Mouse (Mus musculus): Measurements from ENCODE around the gene Krt80. TPM values are rescaled to one million over a fixed set of nuclear protein-coding genes. Genes with fewer than 3 reads are reported as not detected.

Krt80 gene
- polyA plus RNA-seq, 1 experiment from 2014 or later: not detected

GRCm38 (mm10) chr15:101378646-101379045 lies 8.7 kb upstream of the Krt80 start:
- no peaks in the 10 kb centered on the region for H3K4me1 ChIP-seq (ENCODE audit: control insufficient read depth, insufficient read depth, low read length)
- H3K9me3 ChIP-seq (ENCODE audit: control insufficient read depth, low read length): no peaks in the 10 kb centered on the region
- no peak overlapping the region for H3K4me2 ChIP-seq
- WGBS: 91% methylated on average over 5 of the region's 5 CpGs
- H3K27me3 ChIP-seq (ENCODE audit: control insufficient read depth, insufficient read depth, low read length): no peaks in the 10 kb centered on the region
- H3K4me3 ChIP-seq (ENCODE audit: low read depth, low read length): no peak overlapping the region
- no peaks in the 10 kb centered on the region for H3K36me3 ChIP-seq (ENCODE audit: control insufficient read depth, insufficient read depth, low read length)
- DNase-seq (ENCODE audit: low spot score, missing footprints) (no peak), ATAC-seq (ENCODE audit: low FRiP score) (no peak)
- H3K27ac ChIP-seq (ENCODE audit: low read depth, low read length): no peak overlapping the region
- H3K9ac ChIP-seq (ENCODE audit: low read length): no peak overlapping the region

DNA sequence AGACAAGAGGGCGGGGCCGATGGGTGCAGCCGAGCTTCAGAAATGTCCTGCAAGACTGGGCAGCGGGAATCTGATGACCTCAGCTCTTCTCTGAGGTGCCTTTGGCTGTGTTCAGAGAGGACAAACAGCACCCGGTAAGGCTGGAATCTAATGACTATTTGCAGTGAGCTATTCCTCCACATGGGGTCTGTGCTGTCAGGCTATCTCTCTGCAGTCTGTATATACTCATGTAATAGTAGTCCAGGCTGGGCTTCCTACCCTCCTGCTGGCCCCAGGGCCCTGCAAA lies 6.8 kb upstream of the Krt80 start:
- no peaks in the 10 kb centered on the region for H3K9me3 ChIP-seq (ENCODE audit: control insufficient read depth, low read length)
- no peaks in the 10 kb centered on the region for H3K27me3 ChIP-seq (ENCODE audit: control insufficient read depth, insufficient read depth, low read length)
- no peak for DNase-seq (ENCODE audit: low spot score, missing footprints)
- no peaks in the 10 kb centered on the region for H3K4me1 ChIP-seq (ENCODE audit: control insufficient read depth, insufficient read depth, low read length)
- no peak overlapping the region for H3K27ac ChIP-seq (ENCODE audit: low read depth, low read length)
- no peaks in the 10 kb centered on the region for H3K36me3 ChIP-seq (ENCODE audit: control insufficient read depth, insufficient read depth, low read length)
- WGBS: 72% methylated on average over 5 of the region's 5 CpGs
- ATAC-seq (ENCODE audit: low FRiP score): no peak
- no peak overlapping the region for H3K4me2 ChIP-seq
- no peak overlapping the region for H3K4me3 ChIP-seq (ENCODE audit: low read depth, low read length)
- no peak overlapping the region for H3K9ac ChIP-seq (ENCODE audit: low read length)

DNA sequence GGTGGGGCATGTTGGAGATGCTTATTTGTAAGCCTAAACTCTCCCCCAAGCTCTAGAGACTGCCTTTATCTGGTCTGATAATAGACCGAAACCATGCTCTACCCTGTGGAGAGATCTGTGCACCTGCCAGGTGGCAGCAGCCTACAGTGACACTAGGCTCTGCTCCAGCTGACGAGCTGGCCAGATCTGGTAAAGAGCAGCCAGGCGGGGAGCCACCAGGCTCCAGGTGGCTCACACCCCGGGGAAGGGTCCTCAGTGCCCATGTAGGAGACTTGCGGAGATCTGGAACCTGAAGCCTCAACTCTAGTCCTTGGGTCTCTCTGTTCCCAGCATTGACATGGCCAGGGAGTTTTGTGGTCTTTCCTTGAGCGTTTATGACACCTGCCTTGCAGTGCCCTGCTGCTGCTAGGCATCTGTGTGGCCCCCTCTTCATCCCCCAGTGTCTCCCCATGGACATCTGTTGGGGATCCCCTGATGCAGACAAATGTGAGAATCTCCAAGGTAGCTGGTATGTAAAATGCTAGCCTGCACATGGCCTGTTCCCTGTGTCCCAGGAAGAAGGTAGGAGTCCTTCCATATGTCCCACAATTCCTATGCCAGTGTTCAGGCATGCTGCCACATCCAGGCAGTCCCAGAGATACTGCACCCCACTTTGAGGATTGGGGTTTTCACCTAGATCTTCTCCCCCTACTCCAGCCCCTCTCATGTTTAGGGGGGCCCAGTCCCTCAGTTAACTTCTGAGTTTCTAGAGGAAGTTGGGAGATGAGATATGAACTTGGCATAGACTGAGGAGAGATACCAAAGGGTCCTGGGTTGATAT lies 6.2 kb upstream of the Krt80 start:
- no peak for ATAC-seq (ENCODE audit: low FRiP score)
- DNase-seq (ENCODE audit: low spot score, missing footprints): no peak
- 70% methylated on average over 6 of the region's 6 CpGs for WGBS

GRCm38 (mm10) chr15:101374879-101375278 lies 4.9 kb upstream of the Krt80 start:
- Histone ChIP-seq H3K9ac (ENCODE audit: low read length) (no peak overlapping the region), H3K9me3 (ENCODE audit: control insufficient read depth, low read length) (no peaks in the 10 kb centered on the region), H3K36me3 (ENCODE audit: control insufficient read depth, insufficient read depth, low read length) (no peaks in the 10 kb centered on the region), H3K27ac (ENCODE audit: low read depth, low read length) (no peak overlapping the region), H3K4me3 (ENCODE audit: low read depth, low read length) (no peak overlapping the region), H3K27me3 (ENCODE audit: control insufficient read depth, insufficient read depth, low read length) (no peaks in the 10 kb centered on the region), H3K4me2 (no peak overlapping the region), H3K4me1 (ENCODE audit: control insufficient read depth, insufficient read depth, low read length) (no peaks in the 10 kb centered on the region)
- ATAC-seq (ENCODE audit: low FRiP score) (no peak), DNase-seq (ENCODE audit: low spot score, missing footprints) (no peak)
- 85% methylated on average over 4 of the region's 4 CpGs for WGBS

More for the DNA sequence above, 6.2 kb upstream of the Krt80 start:
- H3K27me3 ChIP-seq (ENCODE audit: control insufficient read depth, insufficient read depth, low read length): no peaks in the 10 kb centered on the region
- no peak overlapping the region for H3K27ac ChIP-seq (ENCODE audit: low read depth, low read length)
- no peak overlapping the region for H3K4me2 ChIP-seq
- no peaks in the 10 kb centered on the region for H3K36me3 ChIP-seq (ENCODE audit: control insufficient read depth, insufficient read depth, low read length)
- no peaks in the 10 kb centered on the region for H3K9me3 ChIP-seq (ENCODE audit: control insufficient read depth, low read length)
- no peak overlapping the region for H3K4me3 ChIP-seq (ENCODE audit: low read depth, low read length)
- no peak overlapping the region for H3K9ac ChIP-seq (ENCODE audit: low read length)
- H3K4me1 ChIP-seq (ENCODE audit: control insufficient read depth, insufficient read depth, low read length): no peaks in the 10 kb centered on the region

DNA sequence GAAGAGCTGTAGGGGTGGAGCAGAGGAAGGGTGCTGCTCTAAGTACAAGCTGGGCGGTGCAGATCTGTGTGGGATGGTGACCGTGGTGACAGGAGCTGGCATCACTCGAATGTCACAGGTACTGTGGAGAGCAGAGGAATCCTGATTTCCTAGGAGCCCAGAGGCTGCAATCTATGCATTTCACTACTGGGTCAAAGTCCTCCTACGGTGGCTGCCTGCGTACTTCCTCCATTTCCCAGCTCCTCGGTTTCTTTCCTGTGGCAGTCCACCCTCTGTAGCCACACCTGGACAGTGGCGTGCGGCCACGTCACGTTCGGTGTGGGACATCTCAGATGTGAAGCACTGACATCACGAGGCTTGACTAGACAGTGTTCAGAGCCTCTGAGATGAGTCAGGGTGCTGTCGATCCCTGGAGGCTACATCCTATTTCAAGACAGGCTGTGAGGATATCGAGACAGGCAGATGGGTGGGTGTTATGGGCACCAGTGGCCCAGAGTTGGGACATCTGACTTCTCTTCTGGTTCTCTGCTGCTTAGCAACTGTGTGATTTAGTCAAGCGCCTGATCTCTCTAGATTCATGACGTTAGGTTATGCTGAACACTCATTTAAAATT lies 3.4 kb upstream of the Krt80 start:
- 88% methylated on average over 16 of the region's 16 CpGs for WGBS

GRCm38 (mm10) chr15:101372131-101372977 lies 2.4 kb upstream of the Krt80 start:
- no peak for ATAC-seq (ENCODE audit: low FRiP score)
- Histone ChIP-seq H3K27me3 (ENCODE audit: control insufficient read depth, insufficient read depth, low read length) (no peaks in the 10 kb centered on the region), H3K4me1 (ENCODE audit: control insufficient read depth, insufficient read depth, low read length) (no peaks in the 10 kb centered on the region), H3K36me3 (ENCODE audit: control insufficient read depth, insufficient read depth, low read length) (no peaks in the 10 kb centered on the region), H3K4me2 (no peak overlapping the region), H3K27ac (ENCODE audit: low read depth, low read length) (no peak overlapping the region), H3K9me3 (ENCODE audit: control insufficient read depth, low read length) (no peaks in the 10 kb centered on the region), H3K9ac (ENCODE audit: low read length) (no peak overlapping the region), H3K4me3 (ENCODE audit: low read depth, low read length) (no peak overlapping the region)
- DNase-seq (ENCODE audit: low spot score, missing footprints): no peak
- 78% methylated on average over 7 of the region's 7 CpGs for WGBS

More for the DNA sequence above, 3.4 kb upstream of the Krt80 start:
- Histone ChIP-seq H3K4me1 (ENCODE audit: control insufficient read depth, insufficient read depth, low read length) (no peaks in the 10 kb centered on the region), H3K27ac (ENCODE audit: low read depth, low read length) (no peak overlapping the region), H3K9me3 (ENCODE audit: control insufficient read depth, low read length) (no peaks in the 10 kb centered on the region), H3K27me3 (ENCODE audit: control insufficient read depth, insufficient read depth, low read length) (no peaks in the 10 kb centered on the region), H3K4me2 (no peak overlapping the region), H3K36me3 (ENCODE audit: control insufficient read depth, insufficient read depth, low read length) (no peaks in the 10 kb centered on the region), H3K4me3 (ENCODE audit: low read depth, low read length) (no peak overlapping the region), H3K9ac (ENCODE audit: low read length) (no peak overlapping the region)
- no peak for DNase-seq (ENCODE audit: low spot score, missing footprints)
- ATAC-seq (ENCODE audit: low FRiP score): no peak

DNA sequence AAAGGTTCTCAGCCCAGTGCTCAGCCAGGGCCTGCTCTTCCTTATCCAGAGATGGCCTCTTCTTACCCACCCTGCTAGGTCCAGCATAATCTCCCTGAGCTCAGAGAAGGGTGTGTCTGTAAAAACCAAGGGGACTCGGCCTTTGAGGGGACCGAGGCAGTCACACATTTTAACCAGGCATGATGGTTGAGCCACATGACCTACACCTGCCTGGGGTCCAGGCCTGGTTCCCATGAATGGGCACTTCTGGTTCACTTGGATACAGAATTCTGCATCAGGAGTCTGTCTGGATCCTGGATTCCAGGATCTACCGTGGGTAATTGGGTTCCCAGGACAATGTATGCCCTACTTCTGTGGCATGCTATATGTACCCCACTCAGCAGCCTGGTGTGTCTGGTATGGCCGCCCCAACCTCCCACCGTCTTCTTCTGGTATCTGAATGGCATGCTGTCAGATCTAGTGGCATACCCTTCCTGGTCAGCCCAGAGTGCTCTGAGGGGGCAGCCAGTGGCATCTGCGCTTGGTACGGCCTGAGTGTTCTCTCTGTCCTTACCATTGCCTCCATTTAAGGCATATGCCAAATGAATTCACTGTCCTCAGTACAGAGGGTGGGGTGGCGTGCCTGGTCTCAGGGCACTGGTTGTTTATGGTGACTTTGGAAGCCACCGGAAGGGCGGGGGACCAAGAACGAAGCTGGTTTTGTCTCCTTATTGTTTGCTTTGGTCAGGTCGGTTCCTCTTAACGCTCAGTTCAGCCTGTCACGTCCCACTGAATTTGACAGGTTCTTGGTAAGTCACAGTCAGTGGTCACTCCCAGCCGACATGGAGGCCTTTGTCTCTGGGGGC lies 1.4 kb upstream of the Krt80 start:
- H3K9me3 ChIP-seq (ENCODE audit: control insufficient read depth, low read length): no peaks in the 10 kb centered on the region
- whole genome bisulfite sequencing: 78% methylated on average over 15 of the region's 15 CpGs

GRCm38 (mm10) chr15:101369382-101370100 lies 421 bp downstream of the Krt80 start:
- Histone ChIP-seq H3K4me1 (ENCODE audit: control insufficient read depth, insufficient read depth, low read length) (no peaks in the 10 kb centered on the region), H3K4me3 (ENCODE audit: low read depth, low read length) (no peak overlapping the region), H3K36me3 (ENCODE audit: control insufficient read depth, insufficient read depth, low read length) (no peaks in the 10 kb centered on the region), H3K27ac (ENCODE audit: low read depth, low read length) (no peak overlapping the region), H3K9ac (ENCODE audit: low read length) (no peak overlapping the region), H3K4me2 (no peak overlapping the region), H3K27me3 (ENCODE audit: control insufficient read depth, insufficient read depth, low read length) (no peaks in the 10 kb centered on the region), H3K9me3 (ENCODE audit: control insufficient read depth, low read length) (no peaks in the 10 kb centered on the region)
- 35% methylated on average over 12 of the region's 12 CpGs for WGBS
- ATAC-seq (ENCODE audit: low FRiP score) (no peak), DNase-seq (ENCODE audit: low spot score, missing footprints) (no peak)

More for the DNA sequence above, 1.4 kb upstream of the Krt80 start:
- H3K4me1 ChIP-seq (ENCODE audit: control insufficient read depth, insufficient read depth, low read length): no peaks in the 10 kb centered on the region
- H3K9ac ChIP-seq (ENCODE audit: low read length): no peak overlapping the region
- no peaks in the 10 kb centered on the region for H3K27me3 ChIP-seq (ENCODE audit: control insufficient read depth, insufficient read depth, low read length)
- ATAC-seq (ENCODE audit: low FRiP score): no peak
- no peak overlapping the region for H3K4me3 ChIP-seq (ENCODE audit: low read depth, low read length)
- H3K4me2 ChIP-seq: no peak overlapping the region
- H3K36me3 ChIP-seq (ENCODE audit: control insufficient read depth, insufficient read depth, low read length): no peaks in the 10 kb centered on the region
- DNase-seq (ENCODE audit: low spot score, missing footprints): no peak
- no peak overlapping the region for H3K27ac ChIP-seq (ENCODE audit: low read depth, low read length)
